Mouse (Mus musculus) thymus, postnatal 0 days (tissue): ENCODE results near the gene Dnah2. TPM values are rescaled to one million over a fixed set of nuclear protein-coding genes. Genes with fewer than 3 reads are reported as not detected.

ENCODE experiments used
- DNase-seq: peaks from one replicate; pipeline ENCODE4 v3.0.0-alpha.2; 2015; ENCODE audit warnings: low spot score
- polyA plus RNA-seq: library from polyadenylated mRNA; unstranded; fragments of >200 nt; fragmentation: Nextera tagmentation; extraction: Ambion mirVana; gene quantifications from 2 replicates; pipeline ENCODE4 v1.2.1, GENCODE M21; 2015

Gene Dnah2
- polyA plus RNA-seq, 1 experiment from 2014 or later = 0.20 TPM

- DNase-seq = no peak
Measured at GRCm38 (mm10) chr11:69471491-69471890, 77.4 kb downstream of the Dnah2 start.

GRCm38 (mm10) chr11:69469301-69469700, 79.6 kb downstream of the Dnah2 start:
- no peak for DNase-seq

GRCm38 (mm10) chr11:69463996-69464395, 84.9 kb downstream of the Dnah2 start:
- DNase-seq = no peak

GRCm38 (mm10) chr11:69461568-69461967, 87.3 kb downstream of the Dnah2 start:
- DNase-seq = no peak

- no peak for DNase-seq
Measured at GRCm38 (mm10) chr11:69459883-69460282, 89.0 kb downstream of the Dnah2 start.

- no peak for DNase-seq
Measured at GRCm38 (mm10) chr11:69457006-69457579, 91.8 kb downstream of the Dnah2 start.

- no peak for DNase-seq
Measured at GRCm38 (mm10) chr11:69452114-69452867, 96.6 kb downstream of the Dnah2 start.

GRCm38 (mm10) chr11:69447299-69447698, 101.6 kb downstream of the Dnah2 start:
- no peak for DNase-seq

- no peak for DNase-seq
Measured at GRCm38 (mm10) chr11:69443328-69443727, 105.6 kb downstream of the Dnah2 start.

GRCm38 (mm10) chr11:69437291-69437690, 111.6 kb downstream of the Dnah2 start:
- no peak for DNase-seq

GRCm38 (mm10) chr11:69433189-69433588, 115.7 kb downstream of the Dnah2 start:
- no peak for DNase-seq

GRCm38 (mm10) chr11:69432640-69432982, 116.3 kb downstream of the Dnah2 start:
- DNase-seq = no peak

GRCm38 (mm10) chr11:69431829-69432639, 116.9 kb downstream of the Dnah2 start:
- DNase-seq = peak; percentile 87

- DNase-seq = no peak
Measured at GRCm38 (mm10) chr11:69430631-69431030, 118.3 kb downstream of the Dnah2 start.

GRCm38 (mm10) chr11:69429313-69429712, 119.6 kb downstream of the Dnah2 start:
- DNase-seq = no peak

GRCm38 (mm10) chr11:69428751-69429150, 120.2 kb downstream of the Dnah2 start:
- peak; percentile 47 for DNase-seq

GRCm38 (mm10) chr11:69426246-69426645, 122.7 kb downstream of the Dnah2 start:
- no peak for DNase-seq

GRCm38 (mm10) chr11:69423885-69424284, 125.0 kb downstream of the Dnah2 start:
- DNase-seq = no peak

- DNase-seq = no peak
Measured at GRCm38 (mm10) chr11:69422842-69423241, 126.1 kb downstream of the Dnah2 start.

- no peak for DNase-seq
Measured at GRCm38 (mm10) chr11:69421131-69421977, 127.6 kb downstream of the Dnah2 start.

GRCm38 (mm10) chr11:69420554-69421000, 128.3 kb downstream of the Dnah2 start:
- no peak for DNase-seq
